Mouse (Mus musculus) thymus, adult 2 months (tissue): ENCODE data around the gene Arhgap24.

ENCODE experiments used
- CTCF ChIP-seq: fragments of 200-500 bp; IDR thresholded peaks from 2 replicates; pipeline ENCODE4 v1.5.1; 2012; ENCODE audit warnings: mild to moderate bottlenecking, control low read depth, low read length, moderate library complexity, borderline replicate concordance; ENCODE audit not compliant: control insufficient read depth, poor library complexity, insufficient read depth; ENCODE audit errors: extremely low read depth
- POLR2A ChIP-seq: fragments of 200-500 bp; IDR thresholded peaks from 2 replicates; pipeline ENCODE4 v1.6.1; 2012; ENCODE audit warnings: mild to moderate bottlenecking, low read length, control low read depth, moderate library complexity; ENCODE audit not compliant: control insufficient read depth, poor library complexity, insufficient read depth; ENCODE audit errors: extremely low read depth

DNA sequence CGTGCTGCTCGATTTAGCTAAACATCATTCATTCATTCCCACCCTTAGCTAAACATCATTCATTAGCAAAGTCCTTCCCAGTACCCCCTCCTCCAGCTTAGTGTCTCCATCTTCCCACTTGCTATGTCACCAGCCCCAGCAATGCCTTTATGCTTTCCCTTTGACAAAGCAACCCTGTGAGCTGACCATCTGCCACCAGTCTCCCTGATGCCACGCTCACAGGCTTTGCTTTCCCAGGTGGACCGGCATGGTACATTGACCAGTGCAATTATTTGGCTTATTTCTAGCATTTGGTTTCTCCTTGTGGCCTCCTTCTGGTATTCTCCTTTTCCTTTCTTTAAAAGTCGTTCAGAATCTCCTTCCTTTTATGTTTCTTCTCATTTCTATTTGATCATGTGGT is 445.6 kb downstream of the Arhgap24 start:
- TF ChIP-seq CTCF, result no peak
- TF ChIP-seq POLR2A, result no peak
